Mouse (Mus musculus) brain, embryonic 14.5 days (tissue): ENCODE results near the gene Acr.

ENCODE experiments used
- CTCF ChIP-seq: fragments of 200-500 bp; IDR thresholded peaks from 2 replicates; pipeline ENCODE4 v1.5.1; 2012; ENCODE audit warnings: inconsistent platforms, mild to moderate bottlenecking, moderate library complexity, borderline replicate concordance; ENCODE audit not compliant: insufficient read depth, insufficient read length; ENCODE audit errors: extremely low read depth
- POLR2A ChIP-seq: fragments of 200-500 bp; IDR thresholded peaks from 2 replicates; pipeline ENCODE4 v1.6.1; 2012; ENCODE audit warnings: mild to moderate bottlenecking, inconsistent platforms, borderline replicate concordance; ENCODE audit not compliant: poor library complexity, insufficient read depth, insufficient read length, severe bottlenecking; ENCODE audit errors: extremely low read depth

DNA sequence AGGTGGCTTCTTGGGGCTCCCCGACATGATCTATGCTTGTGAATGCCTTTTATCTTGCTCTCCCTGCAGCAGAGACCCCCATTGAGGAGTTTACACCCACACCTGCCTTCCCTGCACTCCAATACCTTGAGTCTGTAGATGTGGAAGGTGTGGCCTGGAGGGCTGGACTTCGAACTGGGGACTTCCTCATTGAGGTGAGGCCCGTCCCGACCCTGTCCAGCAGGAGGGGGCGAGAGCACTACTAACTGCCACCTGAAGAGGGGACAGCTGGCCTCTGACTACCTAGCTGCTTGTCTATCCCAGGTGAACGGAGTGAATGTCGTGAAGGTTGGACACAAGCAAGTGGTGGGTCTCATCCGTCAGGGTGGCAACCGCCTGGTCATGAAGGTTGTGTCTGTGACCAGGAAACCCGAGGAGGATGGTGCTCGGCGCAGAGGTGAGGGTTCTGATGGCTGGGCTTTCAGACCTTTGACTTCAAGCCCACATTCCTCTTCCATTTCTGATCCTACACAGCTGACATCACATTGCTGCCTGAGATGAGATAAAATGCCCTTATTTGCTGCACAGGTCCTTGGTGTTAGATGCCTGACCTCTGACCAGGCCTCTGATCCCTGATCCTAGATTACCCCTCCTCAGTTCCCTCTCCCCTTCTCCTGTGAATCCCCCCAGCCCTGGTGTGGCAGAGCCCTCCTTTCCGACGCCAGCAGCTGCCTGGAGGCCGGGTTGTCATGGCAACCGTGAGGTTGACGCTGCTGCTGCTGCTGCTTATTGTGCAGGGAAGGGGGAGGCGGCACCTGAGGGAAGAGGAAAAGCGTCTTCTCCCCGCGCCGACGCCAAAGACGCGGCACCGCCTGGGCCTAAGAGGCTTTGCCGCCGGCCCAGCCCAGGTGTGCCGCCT lies 35.9 kb upstream of the Acr start:
- TF ChIP-seq CTCF (no peak), POLR2A (peak; percentile 19; the same call in 1 of the 2 replicates)
